Mouse (Mus musculus) limb, embryonic 11.5 days (tissue): ENCODE data around the gene Park7. TPM values are rescaled to one million over a fixed set of nuclear protein-coding genes. Genes with fewer than 3 reads are reported as not detected.
A peak's percentile ranks its signal among the peaks of the same experiment; 100 is the strongest.

Experiments used
- ATAC-seq: fragments of 200-750 bp; cut with Nextera tagmentation; 2 replicates; pipeline ENCODE4 v1.8.0; 2017; ENCODE audit warnings: low read depth; ENCODE audit not compliant: insufficient number of reproducible peaks, low FRiP score, low TSS enrichment
- DNase-seq: peaks from one replicate; pipeline ENCODE4 v3.0.0-alpha.2; 2015; ENCODE audit warnings: low spot score
- H3K27ac ChIP-seq: fragments of 300-500 bp; sonication (generic); replicated peaks from 2 replicates; pipeline ENCODE4 v1.5.1; 2014; ENCODE audit warnings: low read depth, mild to moderate bottlenecking, low read length
- H3K27me3 ChIP-seq: fragments of 300-500 bp; sonication (generic); 2 replicates; pipeline ENCODE4 v1.6.1; 2014; ENCODE audit warnings: mild to moderate bottlenecking, low read length, mixed read lengths; ENCODE audit not compliant: control insufficient read depth, insufficient read depth
- H3K36me3 ChIP-seq: fragments of 300-500 bp; sonication (generic); 2 replicates; pipeline ENCODE4 v1.6.1; 2014; ENCODE audit warnings: mild to moderate bottlenecking, low read length, moderate library complexity, mixed read lengths; ENCODE audit not compliant: control insufficient read depth, insufficient read depth
- H3K4me1 ChIP-seq: fragments of 300-500 bp; sonication (generic); 2 replicates; pipeline ENCODE4 v1.6.1; 2014; ENCODE audit warnings: low read length, mixed read lengths; ENCODE audit not compliant: control insufficient read depth, insufficient read depth
- H3K4me2 ChIP-seq: fragments of 300-500 bp; sonication (generic); 2 replicates; pipeline ENCODE4 v1.6.1; 2014; ENCODE audit warnings: low read depth, mild to moderate bottlenecking, moderate library complexity; ENCODE audit not compliant: severe bottlenecking
- H3K4me3 ChIP-seq: fragments of 300-500 bp; sonication (generic); 2 replicates; pipeline ENCODE4 v1.5.1; 2014; ENCODE audit warnings: low read depth, low read length
- H3K9ac ChIP-seq: fragments of 300-500 bp; sonication (generic); 2 replicates; pipeline ENCODE4 v1.6.1; 2014; ENCODE audit warnings: mild to moderate bottlenecking, low read length
- H3K9me3 ChIP-seq: fragments of 300-500 bp; sonication (generic); 2 replicates; pipeline ENCODE4 v1.6.1; 2016; ENCODE audit warnings: low read length; ENCODE audit not compliant: control insufficient read depth
- whole genome bisulfite sequencing: fragments of 180-500 bp; shearing (Covaris S2); extraction: QIAGEN DNeasy Blood & Tissue Kit; methylation state at CpG from one replicate; pipeline ENCODE4 v1.1.7; 2014; 5-methylcytosine and 5-hydroxymethylcytosine counted together
- polyA plus RNA-seq: library from polyadenylated mRNA; unstranded; fragments of >200 nt; fragmentation: Nextera tagmentation; extraction: Ambion mirVana; gene quantifications from 2 replicates; pipeline ENCODE4 v1.2.1, GENCODE M21; 2014

The Park7 gene
- polyA plus RNA-seq, 1 experiment from 2014 or later, result 501 TPM

- H3K36me3 ChIP-seq, result no peaks in the 10 kb centered on the region
- H3K27ac ChIP-seq, result no peak overlapping the region
- H3K9me3 ChIP-seq, result no peaks in the 10 kb centered on the region
- H3K9ac ChIP-seq, result no peak overlapping the region
- H3K27me3 ChIP-seq, result no peaks in the 10 kb centered on the region
- ATAC-seq (no peak), DNase-seq (no peak)
- 59% methylated on average over 13 of the region's 13 CpGs for WGBS
- no peak overlapping the region for H3K4me2 ChIP-seq
- no peak overlapping the region for H3K4me3 ChIP-seq
- H3K4me1 ChIP-seq, result no peaks in the 10 kb centered on the region; the same call in 1 of the 2 replicates
These were observed 25.9 kb upstream of the Park7 start for GRCm38 (mm10) chr4:150939991-150940651.

GRCm38 (mm10) chr4:150938063-150938452 lies 23.8 kb upstream of the Park7 start:
- H3K36me3 ChIP-seq, result no peaks in the 10 kb centered on the region
- 60% methylated on average over 14 of the region's 14 CpGs for WGBS
- no peaks in the 10 kb centered on the region for H3K9me3 ChIP-seq
- no peak overlapping the region for H3K27ac ChIP-seq
- H3K9ac ChIP-seq, result no peak overlapping the region
- H3K4me1 ChIP-seq, result no peaks in the 10 kb centered on the region; the same call in 1 of the 2 replicates
- ATAC-seq (no peak), DNase-seq (no peak)
- no peak overlapping the region for H3K4me2 ChIP-seq
- no peak overlapping the region for H3K4me3 ChIP-seq
- H3K27me3 ChIP-seq, result no peaks in the 10 kb centered on the region

DNA sequence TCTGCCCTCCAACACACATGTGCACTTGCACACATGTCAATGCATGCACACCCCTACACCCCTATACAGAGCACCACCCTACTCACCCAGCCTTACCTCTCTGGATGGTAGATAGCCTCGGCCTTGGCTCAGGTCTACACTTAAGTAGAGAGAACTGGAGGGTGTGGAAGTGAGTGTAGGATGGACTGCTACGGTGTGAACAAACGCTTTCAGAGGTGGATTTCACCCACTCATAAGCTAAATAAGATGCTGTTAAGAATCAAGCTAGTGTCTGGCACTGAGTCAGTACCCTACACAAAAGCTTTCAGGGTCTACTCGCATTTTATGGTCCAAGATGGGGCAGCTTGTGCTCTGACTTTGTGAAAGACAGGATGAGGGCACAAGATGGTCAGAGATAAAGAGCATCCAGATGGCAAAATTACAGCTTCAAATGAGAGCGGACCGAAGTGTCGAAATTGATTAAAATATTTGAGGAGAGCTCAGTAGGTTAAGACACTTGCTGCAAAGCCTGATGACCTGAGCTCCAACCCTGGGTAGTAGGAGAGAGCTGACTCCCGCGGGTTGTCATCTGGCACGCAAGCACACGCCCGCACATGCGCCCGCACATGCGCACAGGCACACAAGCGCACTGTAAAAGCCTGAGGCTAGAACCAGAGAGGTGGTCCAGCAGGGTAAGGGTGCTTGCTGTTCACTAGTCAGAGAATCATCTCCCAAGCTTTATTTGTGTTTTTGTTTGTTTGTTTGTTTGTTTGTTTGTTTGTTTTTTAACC lies 23.2 kb upstream of the Park7 start:
- ATAC-seq (no peak), DNase-seq (no peak)
- Histone ChIP-seq H3K9me3 (no peaks in the 10 kb centered on the region), H3K4me3 (no peak overlapping the region), H3K36me3 (no peaks in the 10 kb centered on the region), H3K4me2 (no peak overlapping the region), H3K4me1 (no peaks in the 10 kb centered on the region; the same call in 1 of the 2 replicates), H3K9ac (no peak overlapping the region), H3K27me3 (no peaks in the 10 kb centered on the region), H3K27ac (no peak overlapping the region)
- 75% methylated on average over 16 of the region's 16 CpGs for WGBS

- Histone ChIP-seq H3K27ac (no peak overlapping the region), H3K9me3 (no peaks in the 10 kb centered on the region), H3K4me3 (no peak overlapping the region), H3K36me3 (no peaks in the 10 kb centered on the region), H3K4me1 (no peaks in the 10 kb centered on the region; the same call in 1 of the 2 replicates), H3K4me2 (no peak overlapping the region), H3K9ac (no peak overlapping the region), H3K27me3 (no peaks in the 10 kb centered on the region)
- WGBS, result 70% methylated on average over 1 of the region's 1 CpGs
- DNase-seq (no peak), ATAC-seq (no peak)
These were observed 19.3 kb upstream of the Park7 start for GRCm38 (mm10) chr4:150933503-150933902.

- no peak for ATAC-seq
- H3K9ac ChIP-seq, result no peak overlapping the region
- no peak overlapping the region for H3K4me3 ChIP-seq
- H3K9me3 ChIP-seq, result no peaks in the 10 kb centered on the region
- no peaks in the 10 kb centered on the region for H3K27me3 ChIP-seq
- DNase-seq, result no peak
- H3K4me2 ChIP-seq, result no peak overlapping the region
- H3K27ac ChIP-seq, result no peak overlapping the region
- H3K4me1 ChIP-seq, result no peaks in the 10 kb centered on the region
- no peaks in the 10 kb centered on the region for H3K36me3 ChIP-seq
- 64% methylated on average over 10 of the region's 10 CpGs for WGBS
These were observed 13.6 kb upstream of the Park7 start for GRCm38 (mm10) chr4:150927789-150928188.

GRCm38 (mm10) chr4:150926924-150927705 lies 12.9 kb upstream of the Park7 start:
- Histone ChIP-seq H3K9ac (no peak overlapping the region), H3K27ac (no peak overlapping the region), H3K9me3 (no peaks in the 10 kb centered on the region), H3K4me3 (no peak overlapping the region), H3K4me1 (no peaks in the 10 kb centered on the region), H3K27me3 (no peaks in the 10 kb centered on the region), H3K36me3 (no peaks in the 10 kb centered on the region), H3K4me2 (no peak overlapping the region)
- DNase-seq (no peak), ATAC-seq (no peak)
- 49% methylated on average over 13 of the region's 14 CpGs for WGBS

GRCm38 (mm10) chr4:150925923-150926322 lies 11.7 kb upstream of the Park7 start:
- no peak overlapping the region for H3K27ac ChIP-seq
- ATAC-seq, result no peak
- no peak overlapping the region for H3K4me3 ChIP-seq
- H3K27me3 ChIP-seq, result no peaks in the 10 kb centered on the region
- no peak overlapping the region for H3K9ac ChIP-seq
- no peaks in the 10 kb centered on the region for H3K9me3 ChIP-seq
- no peaks in the 10 kb centered on the region for H3K4me1 ChIP-seq
- DNase-seq, result peak; percentile 58
- 56% methylated on average over 5 of the region's 5 CpGs for WGBS
- no peak overlapping the region for H3K4me2 ChIP-seq
- H3K36me3 ChIP-seq, result no peaks in the 10 kb centered on the region

- no peaks in the 10 kb centered on the region for H3K4me1 ChIP-seq
- 84% methylated on average over 6 of the region's 6 CpGs for WGBS
- no peaks in the 10 kb centered on the region for H3K9me3 ChIP-seq
- no peak overlapping the region for H3K4me2 ChIP-seq
- no peak overlapping the region for H3K4me3 ChIP-seq
- no peaks in the 10 kb centered on the region for H3K36me3 ChIP-seq
- no peak overlapping the region for H3K27ac ChIP-seq
- DNase-seq (no peak), ATAC-seq (no peak)
- no peak overlapping the region for H3K9ac ChIP-seq
- no peaks in the 10 kb centered on the region for H3K27me3 ChIP-seq
These were observed 10.7 kb upstream of the Park7 start for GRCm38 (mm10) chr4:150924936-150925335.
